Mouse (Mus musculus) lung, postnatal 0 days (tissue): ENCODE measurements around the gene Plekhm3. TPM values are rescaled to one million over a fixed set of nuclear protein-coding genes. Genes with fewer than 3 reads are reported as not detected.
A peak's percentile ranks its signal among the peaks of the same experiment; 100 is the strongest.

Source experiments
- ATAC-seq: fragments of 200-750 bp; cut with Nextera tagmentation; 2 replicates; pipeline ENCODE4 v1.8.0; 2017; ENCODE audit warnings: moderate library complexity
- DNase-seq: peaks from one replicate; pipeline ENCODE4 v3.0.0-alpha.2; 2016; ENCODE audit warnings: low spot score
- H3K27ac ChIP-seq: fragments of 300-500 bp; sonication (generic); 2 replicates; pipeline ENCODE4 v1.5.1; 2014; ENCODE audit warnings: antibody characterized with exemption, mild to moderate bottlenecking, low read length, mixed read lengths
- H3K27me3 ChIP-seq: fragments of 300-500 bp; sonication (generic); replicated peaks from 2 replicates; pipeline ENCODE4 v1.6.1; 2014; ENCODE audit warnings: low read length, mixed read lengths; ENCODE audit not compliant: insufficient read depth
- H3K36me3 ChIP-seq: fragments of 300-500 bp; sonication (generic); 2 replicates; pipeline ENCODE4 v1.6.1; 2014; ENCODE audit warnings: low read length, mixed read lengths; ENCODE audit not compliant: insufficient read depth
- H3K4me1 ChIP-seq: fragments of 300-500 bp; sonication (generic); 2 replicates; pipeline ENCODE4 v1.6.1; 2014; ENCODE audit warnings: antibody characterized with exemption, low read depth, low read length, mixed read lengths; ENCODE audit not compliant: insufficient read depth
- H3K4me2 ChIP-seq: fragments of 300-500 bp; sonication (generic); replicated peaks from 2 replicates; pipeline ENCODE4 v1.6.1; 2014; ENCODE audit warnings: low read depth, mild to moderate bottlenecking, low read length, moderate library complexity, mixed read lengths
- H3K4me3 ChIP-seq: fragments of 300-500 bp; sonication (generic); 2 replicates; pipeline ENCODE4 v1.5.1; 2014; ENCODE audit warnings: low read depth, low read length
- H3K9ac ChIP-seq: fragments of 300-500 bp; sonication (generic); replicated peaks from 2 replicates; pipeline ENCODE4 v1.6.1; 2014; ENCODE audit warnings: low read depth, mild to moderate bottlenecking
- H3K9me3 ChIP-seq: fragments of 300-500 bp; sonication (generic); 2 replicates; pipeline ENCODE4 v1.6.1; 2016; ENCODE audit warnings: low read length, mixed read lengths
- CTCF ChIP-seq: IDR thresholded peaks from 2 replicates; pipeline ENCODE4 v1.5.1; 2016; ENCODE audit warnings: antibody characterized with exemption, mild to moderate bottlenecking
- EP300 ChIP-seq: IDR thresholded peaks from 2 replicates; pipeline ENCODE4 v1.6.1; 2016; ENCODE audit warnings: antibody characterized with exemption, mild to moderate bottlenecking, control low read depth
- WGBS: fragments of 180-500 bp; shearing (Covaris S2); extraction: QIAGEN DNeasy Blood & Tissue Kit; methylation state at CpG from one replicate; pipeline ENCODE4 v1.1.7; 2014; 5-methylcytosine and 5-hydroxymethylcytosine counted together
- polyA plus RNA-seq: library from polyadenylated mRNA; unstranded; fragments of >200 nt; fragmentation: Nextera tagmentation; extraction: Ambion mirVana; gene quantifications from 2 replicates; pipeline ENCODE4 v1.2.1, GENCODE M21; 2015

Plekhm3 gene
- polyA plus RNA-seq, 1 experiment from 2014 or later: 4.7 TPM

DNA sequence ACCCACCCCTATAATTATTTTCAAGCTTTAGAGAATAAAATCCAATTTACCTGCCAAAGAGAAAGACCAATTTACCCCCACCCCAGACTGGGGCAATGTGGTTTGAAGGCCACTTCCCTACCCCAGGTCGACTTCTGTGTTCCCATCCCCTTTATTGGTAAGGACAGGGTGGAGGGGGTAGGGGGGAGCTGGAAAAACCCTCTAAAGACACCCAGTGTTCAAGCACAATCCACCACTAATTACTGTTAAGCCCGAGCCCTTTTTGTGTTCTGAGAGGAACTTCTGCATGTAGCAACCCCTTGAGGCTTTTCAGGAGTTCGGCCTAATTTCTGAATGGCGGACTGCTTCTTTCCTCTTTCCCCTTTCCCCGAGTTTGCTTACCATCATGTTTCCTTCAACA is 177.2 kb downstream of the Plekhm3 start:
- H3K4me1 ChIP-seq: no peaks in the 10 kb centered on the region
- H3K36me3 ChIP-seq: no peaks in the 10 kb centered on the region
- H3K9me3 ChIP-seq: no peaks in the 10 kb centered on the region
- no peak overlapping the region for H3K9ac ChIP-seq
- H3K27ac ChIP-seq: no peak overlapping the region
- 62% methylated on average over 5 of the region's 5 CpGs for WGBS
- H3K4me3 ChIP-seq: no peak overlapping the region
- no peak for TF ChIP-seq EP300
- no peak for TF ChIP-seq CTCF
- ATAC-seq (no peak), DNase-seq (no peak)
- no peak overlapping the region for H3K4me2 ChIP-seq
- H3K27me3 ChIP-seq: no peaks in the 10 kb centered on the region

DNA sequence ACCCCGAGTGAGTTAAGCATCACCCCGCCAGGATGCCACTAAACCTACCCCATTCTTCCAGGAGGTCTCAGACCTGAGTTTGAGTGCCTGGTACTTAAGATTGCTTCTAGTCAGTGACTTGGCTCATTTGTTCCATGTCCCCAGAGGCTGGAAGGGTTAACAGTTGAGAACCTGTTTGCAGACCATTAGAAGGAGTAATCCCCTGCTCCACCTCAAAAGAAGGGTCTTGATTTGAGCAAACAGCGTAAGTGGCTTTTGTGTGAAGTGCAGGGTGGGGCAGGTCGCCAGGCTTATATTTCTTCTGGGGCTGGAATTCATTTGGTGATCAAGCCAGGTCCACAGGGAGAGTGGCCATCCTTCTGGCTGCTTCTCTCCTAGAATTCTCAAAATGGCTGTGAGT is 183.3 kb downstream of the Plekhm3 start:
- DNase-seq (no peak), ATAC-seq (0 out of 2 replicates have a peak, but pooled peaks have one; percentile 17)
- Histone ChIP-seq H3K27ac (no peak overlapping the region), H3K4me1 (peaks cover 5% of the 10 kb centered on the region; the same call in 1 of the 2 replicates), H3K4me3 (no peak overlapping the region), H3K36me3 (no peaks in the 10 kb centered on the region), H3K9me3 (no peaks in the 10 kb centered on the region), H3K27me3 (no peaks in the 10 kb centered on the region), H3K4me2 (no peak overlapping the region), H3K9ac (no peak overlapping the region)
- TF ChIP-seq EP300 (no peak), CTCF (no peak)
- WGBS: 67% methylated on average over 4 of the region's 4 CpGs

DNA sequence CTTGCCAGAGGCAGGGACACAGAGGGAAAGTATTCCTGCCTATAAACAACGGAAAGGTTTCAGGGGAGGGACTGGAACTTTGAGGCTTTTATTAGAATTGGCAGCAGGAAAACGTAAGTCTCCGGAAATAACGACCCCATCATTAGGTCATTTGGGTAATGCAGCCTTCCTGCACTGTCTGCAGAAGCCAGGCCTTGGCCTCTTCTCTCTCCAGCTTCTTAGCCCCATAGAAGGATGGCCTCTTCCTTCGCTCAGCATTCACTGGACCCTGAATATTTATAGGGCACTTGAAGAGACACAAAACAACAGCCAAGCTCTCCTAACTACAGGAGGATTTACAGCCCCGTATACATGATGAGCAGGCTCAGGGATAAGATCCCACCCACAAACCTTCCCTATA is 186.5 kb downstream of the Plekhm3 start:
- no peak overlapping the region for H3K4me2 ChIP-seq
- H3K36me3 ChIP-seq: no peaks in the 10 kb centered on the region
- no peak for ATAC-seq
- 46% methylated on average over 6 of the region's 6 CpGs for WGBS
- H3K4me3 ChIP-seq: no peak overlapping the region
- no peak for DNase-seq
- no peak for TF ChIP-seq CTCF
- TF ChIP-seq EP300: no peak
- H3K4me1 ChIP-seq: peaks cover 5% of the 10 kb centered on the region; the same call in 1 of the 2 replicates
- H3K9me3 ChIP-seq: no peaks in the 10 kb centered on the region
- H3K27me3 ChIP-seq: no peaks in the 10 kb centered on the region
- H3K27ac ChIP-seq: no peak overlapping the region
- H3K9ac ChIP-seq: no peak overlapping the region

DNA sequence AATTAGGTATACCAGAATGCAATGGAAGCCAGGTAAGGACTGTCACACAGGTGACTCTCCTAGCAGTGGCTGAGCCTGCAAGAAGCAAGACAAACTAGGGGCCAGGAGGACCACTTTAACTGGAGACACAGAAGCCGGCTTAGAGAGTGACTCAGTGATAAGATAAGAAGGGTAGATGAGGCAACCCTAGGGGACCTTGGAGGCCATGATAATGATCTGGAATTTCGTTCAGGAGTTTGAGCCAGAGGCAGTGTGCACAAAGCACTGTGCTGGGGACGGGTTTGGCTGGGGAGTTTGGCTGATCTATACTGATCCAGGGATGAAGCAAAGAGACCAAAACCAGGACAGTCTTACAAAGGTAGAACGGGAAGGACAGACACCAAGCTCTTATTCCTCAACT is 195.0 kb downstream of the Plekhm3 start:
- TF ChIP-seq CTCF (no peak), EP300 (no peak)
- no peak for DNase-seq
- H3K9ac ChIP-seq: no peak overlapping the region
- ATAC-seq: no peak
- H3K4me1 ChIP-seq: no peaks in the 10 kb centered on the region
- H3K4me3 ChIP-seq: no peak overlapping the region
- H3K36me3 ChIP-seq: no peaks in the 10 kb centered on the region
- no peaks in the 10 kb centered on the region for H3K9me3 ChIP-seq
- 50% methylated on average over 4 of the region's 4 CpGs for WGBS
- H3K27me3 ChIP-seq: no peaks in the 10 kb centered on the region
- no peak overlapping the region for H3K4me2 ChIP-seq
- no peak overlapping the region for H3K27ac ChIP-seq

DNA sequence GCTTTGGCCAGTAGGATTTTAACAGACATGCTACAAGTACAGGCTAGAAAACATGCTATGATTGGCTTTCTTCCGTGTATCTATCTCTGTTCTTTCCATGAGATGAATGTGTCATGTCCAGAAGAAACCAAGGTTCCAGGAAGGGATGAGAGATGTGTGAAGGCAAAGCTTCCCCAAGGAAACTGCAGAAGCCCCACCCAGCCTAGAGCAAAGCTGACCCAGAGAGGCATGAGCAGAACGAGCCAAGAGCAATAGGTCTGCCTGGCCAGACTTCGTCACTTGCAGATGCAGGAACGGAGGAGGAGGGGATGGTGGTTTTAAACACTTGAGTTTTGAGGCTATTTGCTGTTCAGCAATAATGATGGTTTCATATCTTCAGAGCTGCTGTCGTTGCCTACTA is 198.9 kb downstream of the Plekhm3 start:
- Histone ChIP-seq H3K27ac (no peak overlapping the region), H3K4me3 (no peak overlapping the region), H3K4me1 (no peaks in the 10 kb centered on the region), H3K9ac (no peak overlapping the region), H3K9me3 (no peaks in the 10 kb centered on the region), H3K4me2 (no peak overlapping the region), H3K27me3 (no peaks in the 10 kb centered on the region), H3K36me3 (no peaks in the 10 kb centered on the region)
- TF ChIP-seq CTCF (no peak), EP300 (no peak)
- 58% methylated on average over 5 of the region's 5 CpGs for WGBS
- DNase-seq (no peak), ATAC-seq (no peak)

DNA sequence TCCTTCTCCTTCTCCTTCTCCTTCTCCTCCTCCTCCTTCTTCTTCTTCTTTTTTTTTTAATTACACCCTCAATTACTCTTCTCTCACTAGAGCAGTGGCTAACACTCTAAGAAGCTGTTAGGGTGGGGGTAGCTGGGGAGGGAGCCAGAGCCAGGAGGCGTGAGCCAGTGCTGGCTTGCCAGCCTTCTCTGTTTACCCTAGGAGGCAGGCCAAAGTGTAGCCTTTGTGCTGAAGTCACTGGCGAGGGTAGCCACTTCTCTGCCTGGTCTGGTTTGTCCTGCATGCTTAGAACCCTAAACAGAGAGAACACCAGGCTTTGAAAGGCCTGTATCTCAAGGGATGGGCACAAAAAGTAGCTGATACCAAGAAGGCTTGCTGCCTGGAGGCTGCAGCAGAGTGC is 199.4 kb downstream of the Plekhm3 start:
- Histone ChIP-seq H3K9me3 (no peaks in the 10 kb centered on the region), H3K36me3 (no peaks in the 10 kb centered on the region), H3K4me3 (no peak overlapping the region), H3K27me3 (no peaks in the 10 kb centered on the region), H3K9ac (no peak overlapping the region), H3K27ac (0 out of 2 replicates have a peak overlapping the region, but pooled peaks have one; percentile 11), H3K4me1 (no peaks in the 10 kb centered on the region), H3K4me2 (no peak overlapping the region)
- ATAC-seq (peak; percentile 66), DNase-seq (peak; percentile 51)
- TF ChIP-seq CTCF (no peak), EP300 (no peak)
- WGBS: 21% methylated on average over 2 of the region's 2 CpGs

DNA sequence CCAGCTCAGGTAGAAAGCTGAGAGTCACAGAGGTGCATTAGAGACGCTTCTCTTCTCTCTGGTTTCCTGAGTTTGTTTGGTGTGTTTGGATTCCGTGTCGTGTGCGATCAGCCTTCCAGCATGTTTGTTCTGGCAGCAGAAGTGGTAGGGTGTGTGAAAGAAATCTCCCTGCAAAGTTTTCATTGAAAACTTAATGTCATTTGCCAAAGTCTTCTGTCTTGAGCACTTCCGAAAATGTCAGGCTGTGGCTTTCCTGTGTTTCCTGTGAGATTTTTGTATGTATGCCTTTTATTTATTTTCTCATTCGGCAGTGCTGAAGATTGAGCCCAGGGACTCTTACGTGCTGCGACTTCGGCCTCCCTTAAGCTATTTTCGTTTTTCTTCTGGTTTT is 200.0 kb downstream of the Plekhm3 start:
- H3K27ac ChIP-seq: peak overlapping the region; percentile 11; the same call in 1 of the 2 replicates
- H3K36me3 ChIP-seq: no peaks in the 10 kb centered on the region
- H3K9me3 ChIP-seq: no peaks in the 10 kb centered on the region
- H3K9ac ChIP-seq: no peak overlapping the region
- peak overlapping the region; percentile 17; the same call in 1 of the 2 replicates for H3K4me2 ChIP-seq
- no peak for TF ChIP-seq CTCF
- H3K4me1 ChIP-seq: no peaks in the 10 kb centered on the region
- H3K27me3 ChIP-seq: no peaks in the 10 kb centered on the region
- WGBS: 24% methylated on average over 10 of the region's 10 CpGs
- DNase-seq (peak; percentile 29), ATAC-seq (no peak)
- no peak overlapping the region for H3K4me3 ChIP-seq
